Mouse (Mus musculus) cerebellum, adult 9-10 months (tissue): ENCODE data around the gene Ropn1l.
A peak's percentile ranks its signal among the peaks of the same experiment; 100 is the strongest.

Experiments used
- DNase-seq: peaks from one replicate; pipeline ENCODE4 v3.0.0; 2022

Ropn1l gene

DNA sequence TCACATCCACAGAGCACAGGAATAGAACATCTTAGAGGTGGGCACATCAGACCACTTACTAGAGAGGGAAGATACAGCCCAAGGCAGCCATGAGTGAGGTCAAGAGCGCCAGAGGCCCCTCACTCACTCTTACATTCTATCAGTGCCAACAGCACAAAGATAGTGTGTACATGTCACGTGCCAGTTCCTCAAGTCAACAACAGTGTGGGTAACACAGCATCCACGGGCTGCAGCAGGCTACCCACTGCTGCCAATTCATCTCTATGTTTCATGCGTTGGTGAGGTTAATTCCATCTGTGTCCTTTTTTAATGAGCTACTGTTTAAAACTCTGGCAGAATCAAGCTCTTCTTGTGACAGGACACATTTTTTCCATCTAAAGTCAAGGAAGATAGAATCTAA is 10.8 kb downstream of the Ropn1l start:
- DNase-seq, result no peak

GRCm38 (mm10) chr15:31441996-31442395 is 11.5 kb downstream of the Ropn1l start:
- no peak for DNase-seq

- no peak for DNase-seq
Observed at GRCm38 (mm10) chr15:31436811-31437210, 16.7 kb downstream of the Ropn1l start.

DNA sequence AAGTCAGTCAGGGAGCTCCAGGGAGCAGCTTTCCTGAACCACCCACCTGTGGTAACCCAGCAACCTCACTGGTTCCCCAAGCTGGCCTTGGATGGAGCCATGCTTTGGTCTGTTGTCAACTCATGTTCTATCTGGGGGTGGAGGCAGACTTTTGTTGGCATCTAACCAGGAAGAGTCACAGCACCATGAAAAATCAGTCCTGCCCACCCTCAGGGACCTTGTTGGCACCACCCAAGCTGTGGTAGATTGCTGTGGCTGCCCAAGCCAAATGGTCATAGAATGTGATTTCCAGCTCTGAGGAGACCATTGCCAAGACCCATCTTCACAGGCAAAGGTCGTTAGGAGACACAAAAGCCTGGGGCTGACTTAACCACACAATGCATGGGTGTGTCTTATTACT is 17.5 kb downstream of the Ropn1l start:
- DNase-seq, result no peak

DNA sequence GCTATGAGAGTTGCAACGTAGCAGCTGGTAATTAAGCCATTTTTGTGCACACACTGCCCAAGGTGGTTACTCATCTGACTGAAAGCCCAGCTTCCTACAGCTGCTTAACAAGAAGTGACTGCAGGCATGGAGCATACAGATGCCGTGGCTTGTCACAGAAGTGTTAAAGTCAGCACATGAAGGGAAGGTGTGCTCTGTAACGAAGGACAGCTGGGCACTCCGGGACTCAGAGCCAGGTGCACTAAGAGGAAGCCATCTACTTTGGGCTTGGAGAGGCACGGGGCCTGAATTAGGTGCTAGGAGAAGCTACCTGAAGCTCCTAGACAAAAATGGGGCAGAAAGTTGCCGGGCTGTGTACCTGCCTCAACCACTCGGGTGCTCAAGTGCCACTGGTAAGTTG is 19.8 kb downstream of the Ropn1l start:
- DNase-seq, result no peak

- no peak for DNase-seq
Observed at GRCm38 (mm10) chr15:31431847-31432246, 21.7 kb downstream of the Ropn1l start.

GRCm38 (mm10) chr15:31430014-31430413 is 23.5 kb downstream of the Ropn1l start:
- DNase-seq, result no peak

- DNase-seq, result no peak
Observed at GRCm38 (mm10) chr15:31429429-31429828, 24.1 kb downstream of the Ropn1l start.

DNA sequence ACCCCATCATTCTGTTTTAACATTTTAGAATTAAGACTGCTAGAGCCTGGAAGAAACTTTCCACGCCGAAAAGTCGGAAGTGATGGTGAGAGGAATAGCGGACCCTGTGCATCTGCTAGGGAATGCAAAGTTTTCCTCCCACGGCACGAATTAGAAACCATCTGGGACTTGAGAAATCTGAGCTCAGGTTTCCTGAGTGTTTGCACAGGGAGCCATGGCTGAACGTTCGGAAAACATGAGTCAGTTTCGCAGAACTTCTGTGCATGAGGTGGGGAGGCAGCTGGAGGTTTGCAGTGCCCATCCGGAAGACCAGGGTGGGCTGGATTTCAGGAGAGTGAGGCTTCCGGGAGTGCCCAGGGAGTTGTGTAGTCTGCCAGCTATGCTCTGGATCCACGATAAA is 25.0 kb downstream of the Ropn1l start:
- no peak for DNase-seq

DNA sequence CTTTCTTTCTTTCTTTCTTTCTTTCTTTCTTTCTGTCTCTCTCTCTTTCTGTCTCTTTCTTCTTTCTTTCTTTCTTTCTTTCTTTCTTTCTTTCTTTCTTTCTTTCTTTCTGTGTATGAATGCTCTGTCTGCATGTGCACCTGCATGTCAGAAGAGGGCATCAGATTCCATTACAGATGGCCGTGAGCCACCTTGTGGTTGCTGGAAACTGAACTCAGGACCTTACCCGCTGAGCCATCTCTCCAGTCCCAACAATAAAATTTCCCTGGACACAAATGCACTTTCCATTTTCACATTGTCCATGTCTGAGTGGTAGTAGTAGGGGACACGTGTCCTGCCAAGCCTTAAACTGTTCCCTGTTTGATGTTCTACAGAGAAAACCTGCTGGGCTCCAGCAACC is 26.1 kb downstream of the Ropn1l start:
- no peak for DNase-seq

DNA sequence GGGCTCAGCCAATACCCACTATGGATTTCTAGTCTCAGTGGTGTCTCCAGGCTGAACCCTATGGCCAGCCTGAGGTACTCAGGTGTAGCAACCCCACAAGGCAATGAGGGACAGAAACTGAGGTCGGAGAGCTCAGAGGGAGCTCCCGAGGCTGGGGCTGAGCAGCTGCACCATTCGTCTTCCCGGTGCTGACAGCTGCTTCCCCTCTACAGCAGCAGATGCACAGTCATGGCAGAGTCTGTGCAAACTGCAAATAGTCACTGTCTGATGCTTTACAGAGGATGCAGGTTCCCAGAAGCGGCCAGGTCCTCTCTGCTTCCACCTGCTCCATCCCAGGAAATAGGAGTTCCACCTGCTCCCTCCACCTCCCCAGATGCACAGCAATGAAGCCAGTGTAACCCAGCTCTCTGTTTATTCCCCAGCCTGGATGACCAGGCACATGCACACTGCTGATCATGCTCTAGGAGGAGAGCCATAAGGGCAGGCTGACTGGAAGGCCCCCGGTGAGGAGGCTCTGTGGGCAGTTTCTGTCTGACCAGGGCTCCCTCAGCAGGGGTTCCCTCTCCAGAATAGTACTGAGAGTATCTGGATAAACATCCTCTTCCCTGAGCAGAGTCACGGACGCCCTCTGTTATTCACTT is 27.4 kb downstream of the Ropn1l start:
- DNase-seq, result no peak

DNA sequence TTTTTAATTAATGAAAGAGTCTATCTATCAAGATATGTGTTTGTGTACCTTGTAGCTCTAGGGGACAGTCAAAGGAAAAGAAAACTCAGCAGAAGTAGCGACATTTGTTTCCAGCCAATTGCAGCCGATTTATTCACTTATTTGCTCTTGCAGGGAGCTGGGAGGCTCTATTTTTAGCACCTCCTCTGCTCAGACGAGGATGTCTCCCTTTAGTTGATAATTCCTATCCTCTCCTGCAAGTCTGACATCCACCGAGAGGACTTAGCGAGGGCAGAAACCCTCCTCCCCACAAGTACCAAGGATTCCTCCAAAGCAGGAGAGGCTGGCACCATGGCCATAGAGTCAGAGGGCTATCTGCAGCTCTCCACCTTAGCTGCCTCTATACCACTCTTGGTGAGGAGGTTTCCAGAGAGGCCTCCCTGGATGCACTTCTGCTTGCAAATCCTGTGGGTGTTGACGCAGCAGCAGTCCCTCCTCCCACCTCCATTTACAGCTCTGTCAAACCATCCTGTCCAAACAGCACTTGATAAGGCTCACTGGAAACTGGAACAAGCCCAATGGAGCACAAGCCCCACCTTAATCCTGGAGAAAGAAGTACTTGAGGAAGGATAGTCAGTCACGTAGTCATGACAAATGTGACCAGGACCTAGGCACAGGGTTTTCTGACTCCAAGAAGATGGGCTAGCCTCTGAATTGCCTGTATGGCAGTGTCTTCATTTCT is 30.7 kb downstream of the Ropn1l start:
- no peak for DNase-seq

DNA sequence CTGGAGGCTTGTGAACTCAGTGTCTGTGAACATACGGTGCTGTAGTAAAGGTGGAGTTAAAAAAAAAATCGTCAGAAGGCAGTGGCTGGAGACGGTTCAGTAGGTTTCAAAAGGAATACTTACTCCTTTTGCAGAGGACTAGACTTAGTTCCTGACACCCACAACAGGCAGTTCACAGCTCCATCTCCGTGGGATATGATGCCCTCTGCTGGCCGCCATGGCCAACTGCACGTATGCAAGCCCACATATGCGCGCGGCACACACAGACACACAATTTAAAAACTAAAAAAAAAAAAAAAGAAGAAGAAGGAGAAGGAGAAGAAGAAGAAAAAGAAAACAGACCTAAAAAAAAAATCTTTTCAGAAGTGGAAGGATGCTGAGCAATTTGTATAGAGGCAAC is 34.5 kb downstream of the Ropn1l start:
- DNase-seq, result peak; percentile 34

DNA sequence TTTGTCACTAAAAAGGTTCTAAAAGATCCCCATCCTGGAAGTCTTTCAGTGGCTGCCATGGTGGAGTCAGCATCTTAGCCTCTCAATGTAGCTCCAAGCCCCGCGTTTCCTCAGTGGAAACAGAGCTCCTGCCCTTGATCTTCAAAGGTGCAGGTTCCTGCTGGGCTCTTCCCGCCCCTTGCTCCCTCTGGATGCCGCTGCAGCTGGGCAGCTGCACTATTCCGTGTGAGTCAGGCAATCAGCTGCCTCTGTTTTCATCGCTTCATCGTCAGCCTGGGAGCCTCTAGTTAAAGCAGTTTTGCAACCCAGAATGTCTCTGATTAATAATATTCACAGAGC is 34.9 kb downstream of the Ropn1l start:
- peak; percentile 5 for DNase-seq

DNA sequence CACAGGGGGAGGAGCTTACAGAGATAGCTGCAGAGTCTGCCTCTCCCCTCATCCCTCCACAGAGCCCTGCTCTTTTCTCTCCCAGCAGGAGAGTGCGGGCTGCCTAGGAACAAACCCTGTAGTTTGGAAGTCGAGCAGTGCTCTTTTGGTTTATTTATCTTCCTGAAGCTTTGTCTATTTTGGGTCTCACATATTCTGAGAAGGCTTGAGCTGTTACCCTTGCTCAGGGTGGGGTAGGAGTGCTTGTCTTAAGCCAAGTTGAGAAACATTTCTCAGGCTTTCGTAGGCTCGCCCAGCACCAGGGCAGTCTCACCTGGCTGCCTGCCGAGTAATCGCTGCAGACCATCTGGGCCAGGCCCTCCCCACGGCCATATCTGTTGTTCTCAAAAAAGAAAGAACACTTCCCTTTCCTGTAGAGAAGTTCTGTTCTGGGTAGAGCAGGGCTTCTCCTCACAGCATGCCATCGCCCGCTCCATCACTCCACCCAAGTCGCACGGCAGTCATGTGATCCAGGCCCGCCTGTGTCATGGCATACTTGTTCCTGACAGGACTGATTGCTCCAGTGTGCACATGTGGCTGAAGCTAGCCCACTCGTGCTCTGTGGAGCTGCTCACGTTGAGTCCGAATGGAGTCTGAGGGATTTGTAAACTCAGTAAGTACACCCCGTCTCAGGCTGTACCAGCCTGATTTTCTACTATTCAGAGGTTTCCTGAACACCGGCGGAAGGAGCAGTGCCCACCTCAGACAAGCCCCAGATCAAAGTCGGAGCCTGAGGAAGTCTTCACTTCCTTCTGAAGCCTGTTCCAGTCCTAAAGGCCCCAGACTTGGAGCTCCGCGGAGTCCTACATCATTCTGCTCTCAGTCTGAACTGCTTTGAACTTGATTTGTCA is 35.5 kb downstream of the Ropn1l start:
- DNase-seq, result peak; percentile 77

DNA sequence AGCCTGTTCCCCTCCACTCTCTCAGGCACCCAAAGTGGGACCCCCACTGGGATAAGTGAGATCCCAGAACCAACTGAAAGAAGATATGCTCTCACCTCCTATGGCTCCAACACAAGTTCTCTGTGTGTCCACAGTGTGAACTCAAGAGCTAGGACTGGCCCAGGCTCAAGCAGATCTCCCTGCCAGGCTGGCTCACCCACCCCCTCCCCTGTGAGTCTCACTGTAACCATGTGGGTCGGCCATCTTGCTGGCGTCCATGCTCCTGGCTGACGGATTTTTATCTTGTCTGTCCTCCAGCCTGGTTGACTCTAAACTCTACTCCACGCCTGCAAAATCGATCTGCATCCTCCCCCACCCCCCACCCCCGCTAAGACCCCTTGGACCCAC is 36.1 kb downstream of the Ropn1l start:
- peak; percentile 25 for DNase-seq

DNA sequence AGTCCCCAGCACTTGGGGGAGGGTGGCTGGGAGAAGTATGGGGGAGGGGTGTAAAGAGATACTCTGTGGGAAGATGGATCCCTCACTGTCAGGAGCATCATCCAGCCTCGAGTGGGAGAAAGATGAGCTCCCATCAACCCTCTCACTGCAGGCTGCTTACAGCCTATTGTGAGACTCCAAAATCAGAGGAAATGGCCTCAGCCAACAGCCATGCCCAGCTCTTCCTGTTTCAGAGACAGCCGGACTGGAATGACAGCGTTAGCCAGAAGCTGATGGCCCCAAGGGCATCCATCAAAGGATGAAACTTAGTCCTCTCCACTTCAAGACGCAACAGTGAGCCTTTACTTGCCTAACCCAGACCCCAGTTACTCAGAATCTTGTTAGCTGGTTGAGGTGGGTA is 38.4 kb downstream of the Ropn1l start:
- DNase-seq, result no peak

- DNase-seq, result no peak
Observed at GRCm38 (mm10) chr15:31414179-31414898, 39.2 kb downstream of the Ropn1l start.

DNA sequence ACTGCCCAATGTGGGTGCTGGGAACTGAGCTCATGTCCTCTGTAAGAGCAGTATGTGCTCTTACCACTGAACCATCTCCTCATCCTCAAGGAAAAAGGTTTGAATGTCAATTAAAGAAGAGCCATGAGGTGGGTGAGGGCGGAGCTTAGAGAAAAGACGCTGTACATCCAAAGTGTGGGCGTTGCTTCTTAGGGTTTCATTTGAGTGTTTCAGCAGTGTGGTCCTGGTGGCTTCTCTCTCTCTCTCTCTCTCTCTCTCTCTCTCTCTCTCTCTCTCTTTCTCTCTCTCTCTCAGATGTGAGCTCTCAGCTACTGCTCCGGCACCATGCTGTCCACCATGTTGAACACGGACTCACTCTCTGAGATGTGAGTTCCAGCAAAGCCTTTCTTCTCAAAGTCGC is 39.9 kb downstream of the Ropn1l start:
- no peak for DNase-seq

DNA sequence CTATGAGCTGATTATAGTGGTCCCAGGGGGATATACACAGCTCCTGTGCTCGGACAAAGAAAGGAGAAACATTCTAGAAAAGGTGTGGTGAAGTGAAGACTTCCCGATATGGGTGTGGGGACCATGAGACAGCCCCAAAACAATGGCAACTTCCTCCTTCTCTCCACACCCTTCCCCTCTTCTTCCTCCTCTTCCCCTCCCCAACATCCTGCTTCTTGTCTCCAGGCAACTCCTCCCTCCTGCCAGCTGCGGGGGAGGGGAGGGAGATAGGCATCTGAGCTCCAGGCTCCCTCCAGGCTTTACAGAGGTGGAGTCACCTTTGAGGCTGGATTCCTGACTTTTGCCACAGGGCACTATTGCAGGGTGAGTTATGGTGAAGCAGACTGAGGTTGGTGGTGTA is 40.6 kb downstream of the Ropn1l start:
- no peak for DNase-seq

DNA sequence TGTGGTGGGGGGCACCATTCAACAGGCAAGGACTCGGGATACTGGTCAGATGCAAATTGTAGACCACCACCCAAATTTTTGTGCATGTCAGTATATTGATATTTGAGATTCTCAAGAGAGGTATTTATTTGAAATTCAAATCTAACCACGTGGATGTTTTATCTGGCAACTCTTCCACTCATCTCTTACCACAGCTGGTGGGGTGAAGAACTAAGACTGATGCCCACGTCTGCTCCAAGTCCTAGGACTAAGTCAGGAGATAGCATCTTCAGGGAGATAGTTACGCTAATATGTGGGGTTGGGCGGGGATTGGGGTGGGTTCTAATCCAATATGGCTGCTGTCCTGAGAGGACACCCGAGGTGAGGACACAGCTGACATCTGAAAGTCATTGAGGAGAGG is 41.1 kb downstream of the Ropn1l start:
- no peak for DNase-seq

- no peak for DNase-seq
Observed at GRCm38 (mm10) chr15:31407490-31407889, 46.0 kb downstream of the Ropn1l start.

- no peak for DNase-seq
Observed at GRCm38 (mm10) chr15:31406881-31407280, 46.7 kb downstream of the Ropn1l start.
